Mouse (Mus musculus) adrenal gland, postnatal 4 days (tissue): ENCODE data around the gene Tfr2. TPM values are rescaled to one million over a fixed set of nuclear protein-coding genes. Genes with fewer than 3 reads are reported as not detected.

Source experiments
- DNase-seq, 2 experiments: peaks; one replicate each; pipeline ENCODE4 v3.0.0; 2021 to 2022; ENCODE audit warnings: low spot score in 2 of 2, mixed read lengths in 2 of 2
- long read RNA-seq, 2 experiments: library from polyadenylated mRNA; stranded (forward); transcript quantifications; one replicate each; pipeline ENCODE4 v2.0.0; 2021
- total RNA-seq, 2 experiments: library from RNA; stranded (reverse); gene quantifications; 2 replicates each; pipeline ENCODE4 v1.2.3; 2021

The Tfr2 gene
- 10 to 100 TPM in 1 of 2 experiments, 1 to 10 TPM in 1; 2.4 to 25.8 TPM for total RNA-seq
- long read RNA-seq, experiment 1, partial matches to known transcripts: 3 of 13 reads
- long read RNA-seq, experiment 1, other reads (novel, unspliced or antisense): 3 of 13 reads
- long read RNA-seq, experiment 2, partial matches to known transcripts: 1 of 2 reads
- long read RNA-seq, experiment 2, other reads (novel, unspliced or antisense): 1 of 2 reads

GRCm38 (mm10) chr5:137569665-137570064 lies at the start of gene Tfr2:
Gene Tfr2, plus strand, starts transcription at chr5:137569840.
- DNase-seq: peak in 1 of 2 experiments; percentile 36

DNA sequence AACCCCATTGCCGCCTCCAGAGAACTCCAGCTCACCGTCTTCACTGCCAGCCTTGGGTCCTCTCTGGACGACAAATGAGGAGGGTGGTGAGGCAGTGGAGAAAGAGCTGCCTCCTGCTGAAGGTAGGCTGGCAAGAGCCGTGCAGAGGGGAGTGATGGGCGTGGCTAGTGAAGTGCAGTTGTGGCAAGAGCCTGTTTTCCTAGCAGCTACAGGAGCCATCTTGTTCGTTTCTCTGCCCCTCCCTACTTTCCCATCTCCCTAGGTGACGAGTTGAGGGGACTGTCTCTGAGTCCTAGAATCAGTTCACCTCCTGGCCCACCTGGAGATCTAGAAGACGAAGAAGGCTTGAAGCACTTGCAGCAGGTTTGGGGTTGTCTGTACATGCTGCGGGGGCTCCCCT lies 47.8 kb upstream of the Tfr2 start:
- DNase-seq: no peak

DNA sequence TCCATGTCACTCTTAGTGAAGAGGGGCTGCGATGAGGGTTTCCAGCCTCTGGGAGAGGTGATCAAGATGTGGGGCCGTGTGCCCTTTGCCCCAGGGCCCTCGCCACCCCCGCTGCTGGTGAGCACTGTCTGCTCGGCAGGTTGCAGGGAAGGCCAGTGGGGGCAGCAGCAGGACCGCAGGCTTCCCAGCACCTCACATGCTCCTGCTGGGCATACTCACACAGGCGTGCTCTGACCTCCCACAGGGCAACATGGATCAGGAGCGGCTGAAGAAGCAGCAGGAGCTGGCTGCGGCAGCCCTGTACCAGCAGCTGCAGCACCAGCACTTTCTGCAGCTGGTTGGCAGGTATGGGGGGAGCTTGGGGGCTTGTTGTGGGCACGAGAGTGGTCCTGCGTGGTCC lies 46.9 kb upstream of the Tfr2 start:
- DNase-seq: no peak

DNA sequence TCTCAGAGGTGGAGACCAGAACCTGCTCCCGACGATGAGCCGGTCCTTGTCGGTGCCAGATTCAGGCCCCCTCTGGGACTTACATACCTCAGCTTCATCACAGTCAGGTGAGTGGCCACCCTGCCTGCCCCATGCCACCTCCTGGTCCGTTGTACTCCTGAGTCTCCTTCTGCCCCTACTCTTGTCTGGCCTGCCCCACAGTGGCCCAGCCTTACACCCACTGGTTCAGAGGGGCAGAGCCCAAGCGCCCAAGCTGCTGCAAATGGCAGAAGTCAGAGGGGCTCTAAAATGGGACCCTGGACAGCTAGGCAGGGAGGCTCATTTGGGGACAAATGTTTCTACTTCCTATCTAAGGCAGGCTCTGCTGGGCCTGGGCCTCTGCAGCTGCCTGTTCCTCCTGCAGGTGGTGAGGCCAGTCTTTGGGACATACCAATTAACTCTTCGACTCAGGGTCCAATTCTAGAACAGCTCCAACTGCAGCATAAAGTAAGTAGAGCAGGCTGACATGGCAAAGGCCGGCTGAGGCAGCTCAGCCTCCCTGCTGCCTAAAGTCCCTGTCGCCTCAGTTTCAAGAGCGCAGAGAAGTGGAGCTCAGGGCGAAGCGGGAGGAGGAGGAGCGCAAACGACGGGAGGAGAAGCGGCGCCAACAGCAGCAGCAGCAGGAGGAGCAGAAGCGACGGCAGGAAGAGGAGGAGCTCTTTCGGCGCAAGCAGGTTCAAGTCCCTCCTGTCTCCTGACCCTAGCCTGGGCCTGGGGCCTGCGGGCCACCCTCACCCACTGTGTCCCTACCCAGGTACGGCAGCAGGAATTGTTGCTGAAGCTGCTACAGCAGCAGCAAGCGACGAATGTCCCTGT lies 46.0 kb upstream of the Tfr2 start:
- no peak for DNase-seq

DNA sequence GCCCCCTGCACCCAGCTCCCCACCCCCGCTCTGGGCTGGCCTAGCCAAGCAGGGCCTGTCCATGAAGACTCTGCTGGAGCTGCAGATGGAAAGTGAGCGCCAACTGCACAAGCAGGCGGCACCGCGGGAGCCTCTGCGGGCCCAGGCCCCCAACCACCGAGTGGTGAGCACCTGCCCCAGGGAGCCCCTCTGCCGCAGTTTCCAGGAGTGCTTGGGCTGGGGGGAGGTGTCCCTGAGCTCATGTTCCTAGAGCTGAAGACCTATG lies 45.5 kb upstream of the Tfr2 start:
- no peak for DNase-seq

- no peak for DNase-seq
Observed at GRCm38 (mm10) chr5:137524671-137525070, 45.0 kb upstream of the Tfr2 start.

DNA sequence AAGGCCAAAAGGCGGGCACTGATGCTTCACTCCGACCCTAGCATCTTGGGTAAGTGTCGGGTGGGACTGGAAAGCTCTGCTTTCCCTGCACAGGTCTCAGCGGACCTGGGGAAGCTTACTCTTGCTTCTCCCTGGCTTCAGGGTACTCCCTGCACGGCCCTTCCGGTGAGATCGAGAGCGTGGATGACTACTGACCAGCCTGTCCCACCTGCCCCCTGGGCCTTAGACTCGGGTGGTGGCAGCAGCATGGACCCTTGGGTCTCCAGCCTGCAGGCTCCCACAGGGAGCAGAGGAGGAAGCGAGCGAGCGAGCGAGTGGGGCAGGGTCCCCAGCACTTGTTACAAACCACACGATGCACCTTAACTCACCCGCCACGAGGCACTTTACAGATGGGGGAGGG lies 44.1 kb upstream of the Tfr2 start:
- DNase-seq: no peak

DNA sequence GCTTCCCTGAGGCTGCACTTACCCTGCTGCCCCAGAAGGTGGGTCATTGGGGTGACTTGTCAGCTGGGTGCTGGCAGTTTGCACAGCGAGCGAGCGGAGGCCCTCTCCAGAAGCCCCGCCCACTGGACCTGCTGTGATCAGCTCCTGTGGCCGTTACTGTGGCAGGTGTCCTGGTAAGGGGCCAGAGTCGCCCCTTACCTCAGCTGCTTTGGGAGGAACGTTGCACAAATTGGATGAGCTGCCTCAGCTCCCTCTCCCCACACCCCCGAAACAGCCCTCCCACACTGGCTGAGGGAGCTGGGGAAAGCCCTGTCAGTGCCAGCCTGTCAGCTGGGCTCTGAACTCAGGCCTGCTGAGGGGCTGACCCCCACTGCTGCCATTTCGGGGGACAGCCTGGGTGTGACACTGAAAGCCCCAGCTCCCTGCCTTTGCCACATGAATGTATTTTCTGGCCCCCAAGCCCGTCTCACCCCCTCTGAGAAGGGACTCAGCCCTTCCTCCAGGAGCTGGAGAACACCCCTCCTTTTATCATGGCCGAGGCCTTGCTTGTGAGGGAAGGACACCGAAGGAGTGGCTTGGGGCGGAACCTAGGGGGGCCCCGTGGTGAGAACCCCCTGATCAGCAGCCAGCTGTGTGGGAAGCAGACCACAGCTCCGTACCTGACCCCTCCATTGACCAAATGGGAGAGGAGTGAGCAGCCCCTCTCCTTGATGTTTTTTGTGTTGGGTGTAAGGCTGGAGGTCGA lies 43.3 kb upstream of the Tfr2 start:
- DNase-seq: no peak

- DNase-seq: no peak
Observed at GRCm38 (mm10) chr5:137527413-137527812, 42.2 kb upstream of the Tfr2 start.

DNA sequence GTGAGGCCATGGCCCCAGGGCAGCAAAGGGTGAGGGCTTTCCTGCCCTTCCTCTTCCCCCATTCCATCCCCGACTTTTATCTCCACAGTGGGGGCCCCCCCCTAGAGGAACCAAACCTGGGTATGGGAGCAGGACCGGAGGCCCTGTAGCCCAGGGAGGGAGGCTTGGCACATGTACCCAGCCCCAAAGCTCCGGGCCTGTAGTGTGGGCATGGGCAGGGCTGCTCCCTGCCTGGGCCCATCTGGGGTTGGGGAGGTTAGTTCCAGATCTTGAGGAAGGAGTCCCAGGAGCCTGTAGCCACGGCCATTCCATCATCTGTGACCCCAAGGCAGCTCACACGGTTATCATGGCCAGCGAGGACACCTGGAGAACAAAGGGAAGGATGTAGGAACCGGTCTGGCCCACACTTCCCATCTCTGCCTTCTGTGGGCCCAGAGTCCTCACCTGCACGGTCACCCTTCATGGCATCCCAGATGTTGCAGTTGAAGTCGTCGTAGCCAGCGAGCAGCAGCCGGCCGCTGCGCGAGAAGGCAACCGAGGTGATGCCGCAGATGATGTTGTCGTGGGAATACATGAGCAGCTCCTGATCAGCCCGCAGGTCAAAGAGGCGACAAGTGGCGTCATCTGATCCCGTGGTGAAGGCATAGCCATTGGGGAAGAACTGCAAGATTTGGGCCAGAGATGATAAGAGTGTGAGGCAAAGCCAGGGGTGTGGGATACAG lies 41.2 kb upstream of the Tfr2 start:
- no peak for DNase-seq

GRCm38 (mm10) chr5:137529221-137529995 lies 40.2 kb upstream of the Tfr2 start:
- no peak for DNase-seq

GRCm38 (mm10) chr5:137530075-137530474 lies 39.6 kb upstream of the Tfr2 start:
- no peak for DNase-seq

GRCm38 (mm10) chr5:137530588-137531413 lies 38.8 kb upstream of the Tfr2 start:
- no peak for DNase-seq

GRCm38 (mm10) chr5:137531414-137532130 lies 38.1 kb upstream of the Tfr2 start:
- DNase-seq: peak in 1 of 2 experiments; percentile 42

GRCm38 (mm10) chr5:137532131-137532807 lies 37.4 kb upstream of the Tfr2 start:
- no peak for DNase-seq

DNA sequence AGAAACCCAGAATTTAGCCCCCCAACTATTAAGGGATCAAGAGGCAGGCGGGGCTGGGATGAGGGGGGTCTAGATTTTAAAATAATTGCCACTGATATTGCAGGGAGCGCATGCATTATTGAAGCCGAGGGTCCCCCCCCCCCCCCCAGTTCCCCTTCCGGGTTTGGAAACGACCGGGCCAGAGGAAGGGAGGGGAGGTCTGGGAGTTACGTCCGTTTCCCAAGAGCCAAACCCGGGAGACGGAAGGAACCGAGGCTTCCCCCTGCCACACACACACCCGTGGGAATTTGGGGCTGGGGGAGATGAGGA lies 36.9 kb upstream of the Tfr2 start:
- no peak for DNase-seq

GRCm38 (mm10) chr5:137533117-137533827 lies 36.4 kb upstream of the Tfr2 start, which contains the start of the genes Epo and Gnb2:
Gene Epo, minus strand, starts transcription at chr5:137533242.
Gene Gnb2, minus strand, starts transcription at chr5:137533510.
- DNase-seq: peak; percentile 91 to 98

DNA sequence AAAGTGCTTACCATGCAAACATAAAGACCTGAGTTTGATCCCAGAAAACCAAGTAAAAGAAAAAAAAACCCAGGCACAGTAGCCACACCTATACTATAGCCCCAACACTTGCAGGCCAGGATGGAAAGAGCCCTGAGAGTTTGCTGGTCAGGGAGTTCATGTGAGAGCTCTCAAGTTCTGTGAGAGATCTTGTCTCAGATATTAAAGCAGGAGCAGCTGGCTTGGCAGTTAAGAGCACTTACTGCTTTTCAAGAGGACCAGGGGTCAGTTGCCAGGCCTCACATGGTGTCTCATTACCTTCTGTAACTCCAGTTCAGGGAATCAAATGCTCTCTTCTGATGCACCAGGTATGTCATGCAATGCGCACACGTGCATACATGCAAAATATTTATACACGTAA lies 34.9 kb upstream of the Tfr2 start:
- no peak for DNase-seq
